Mouse (Mus musculus): ENCODE data around the gene Eif3a. TPM values are rescaled to one million over a fixed set of nuclear protein-coding genes. Genes with fewer than 3 reads are reported as not detected.

Gene Eif3a
- polyA plus RNA-seq, 1 experiment from 2014 or later, result 186 TPM

DNA sequence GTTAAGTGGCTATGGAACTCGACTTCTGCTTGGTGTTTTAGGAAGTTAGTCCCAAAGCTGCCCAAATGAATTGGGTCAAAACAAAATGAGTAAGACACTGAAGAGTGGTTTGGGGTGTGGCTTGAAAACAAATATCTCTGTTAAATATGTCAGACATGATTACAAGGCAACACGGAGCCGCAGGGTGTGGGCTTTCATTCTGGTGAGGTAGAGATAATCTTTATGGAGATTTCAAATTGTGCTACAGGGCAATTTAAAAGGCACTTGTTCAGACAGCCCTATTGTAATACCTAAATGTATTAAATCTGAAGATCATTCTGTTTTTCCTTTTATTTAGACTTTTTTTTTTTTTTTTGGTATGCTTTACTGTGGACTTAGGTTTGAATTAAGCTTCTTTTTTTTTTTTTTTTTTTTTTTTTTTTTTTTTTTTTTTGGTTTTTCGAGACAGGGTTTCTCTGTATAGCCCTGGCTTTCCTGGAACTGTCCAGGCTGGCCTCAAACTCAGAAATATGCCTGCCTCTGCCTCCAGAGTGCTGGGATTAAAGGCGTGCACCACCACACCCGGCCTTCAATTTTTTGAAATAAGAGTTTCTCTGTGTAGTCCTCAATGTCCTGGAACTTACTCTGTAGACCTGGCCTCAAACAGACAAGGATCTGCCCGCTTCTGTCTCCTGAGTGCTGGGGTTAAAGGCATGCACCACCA is 9.6 kb upstream of the Eif3a start:
- Histone ChIP-seq H3K36me3 (ENCODE audit: control insufficient read depth, insufficient read depth, low read length) (no peaks in the 10 kb centered on the region), H3K9ac (replicated peaks; ENCODE audit: low read depth, low read length) (no peak overlapping the region), H3K4me2 (replicated peaks; ENCODE audit: low read depth, low read length) (no peak overlapping the region), H3K27me3 (ENCODE audit: control insufficient read depth, insufficient read depth, low read length) (no peaks in the 10 kb centered on the region), H3K4me1 (ENCODE audit: control insufficient read depth, insufficient read depth, low read length) (no peaks in the 10 kb centered on the region), H3K9me3 (ENCODE audit: control insufficient read depth, low read depth, low read length) (no peaks in the 10 kb centered on the region), H3K27ac (ENCODE audit: low read length) (no peak overlapping the region), H3K4me3 (ENCODE audit: low read depth, low read length) (no peak overlapping the region)
- ATAC-seq (ENCODE audit: insufficient number of reproducible peaks, insufficient read depth, low FRiP score, low read depth), result no peak
- 68% methylated on average over 7 of the region's 7 CpGs for WGBS

GRCm38 (mm10) chr19:60797415-60797814 is 7.0 kb upstream of the Eif3a start:
- Histone ChIP-seq H3K27ac (ENCODE audit: low read length) (no peak overlapping the region), H3K4me1 (ENCODE audit: control insufficient read depth, insufficient read depth, low read length) (no peaks in the 10 kb centered on the region), H3K27me3 (ENCODE audit: control insufficient read depth, insufficient read depth, low read length) (no peaks in the 10 kb centered on the region), H3K4me2 (replicated peaks; ENCODE audit: low read depth, low read length) (no peak overlapping the region), H3K9me3 (ENCODE audit: control insufficient read depth, low read depth, low read length) (no peaks in the 10 kb centered on the region), H3K4me3 (ENCODE audit: low read depth, low read length) (no peak overlapping the region), H3K36me3 (ENCODE audit: control insufficient read depth, insufficient read depth, low read length) (no peaks in the 10 kb centered on the region), H3K9ac (replicated peaks; ENCODE audit: low read depth, low read length) (no peak overlapping the region)
- ATAC-seq (ENCODE audit: insufficient number of reproducible peaks, insufficient read depth, low FRiP score, low read depth), result no peak
- 84% methylated on average over 2 of the region's 2 CpGs for WGBS

GRCm38 (mm10) chr19:60795244-60795643 is 4.8 kb upstream of the Eif3a start:
- Histone ChIP-seq H3K4me2 (replicated peaks; ENCODE audit: low read depth, low read length) (no peak overlapping the region), H3K27me3 (ENCODE audit: control insufficient read depth, insufficient read depth, low read length) (no peaks in the 10 kb centered on the region), H3K9ac (replicated peaks; ENCODE audit: low read depth, low read length) (no peak overlapping the region), H3K4me3 (ENCODE audit: low read depth, low read length) (no peak overlapping the region), H3K9me3 (ENCODE audit: control insufficient read depth, low read depth, low read length) (no peaks in the 10 kb centered on the region), H3K4me1 (ENCODE audit: control insufficient read depth, insufficient read depth, low read length) (no peaks in the 10 kb centered on the region), H3K36me3 (ENCODE audit: control insufficient read depth, insufficient read depth, low read length) (no peaks in the 10 kb centered on the region), H3K27ac (ENCODE audit: low read length) (no peak overlapping the region)
- WGBS, result 89% methylated on average over 2 of the region's 2 CpGs
- no peak for ATAC-seq (ENCODE audit: insufficient number of reproducible peaks, insufficient read depth, low FRiP score, low read depth)

DNA sequence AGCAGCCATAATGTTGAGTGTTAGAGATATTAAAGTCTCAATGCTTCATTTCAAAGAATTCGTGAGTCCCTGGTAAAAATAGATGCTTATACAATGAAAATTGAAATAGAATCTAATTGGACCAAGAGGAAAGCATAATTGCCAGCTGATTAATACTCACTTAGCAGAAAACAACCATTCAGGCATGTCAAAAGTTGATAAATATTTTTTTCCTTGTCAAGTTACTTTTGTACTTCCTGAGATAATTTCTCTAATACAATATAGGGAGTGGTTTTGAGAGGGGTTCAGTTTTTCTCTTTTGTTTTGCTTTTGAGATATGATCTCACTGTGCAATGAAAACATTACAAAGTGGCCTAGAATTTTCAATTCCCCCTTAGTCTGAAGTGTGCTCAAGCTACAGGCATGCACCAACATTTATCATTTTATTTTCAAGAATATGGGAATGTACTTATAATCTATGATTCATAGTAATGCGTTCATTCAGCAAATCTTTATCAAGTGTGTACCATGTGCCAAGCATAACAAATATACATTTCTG is 2.8 kb upstream of the Eif3a start:
- 79% methylated on average over 2 of the region's 2 CpGs for WGBS
- Histone ChIP-seq H3K27me3 (ENCODE audit: control insufficient read depth, insufficient read depth, low read length) (no peaks in the 10 kb centered on the region), H3K4me1 (ENCODE audit: control insufficient read depth, insufficient read depth, low read length) (peaks cover 5% of the 10 kb centered on the region; the same call in 1 of the 2 replicates), H3K4me2 (replicated peaks; ENCODE audit: low read depth, low read length) (no peak overlapping the region), H3K36me3 (ENCODE audit: control insufficient read depth, insufficient read depth, low read length) (no peaks in the 10 kb centered on the region), H3K9me3 (ENCODE audit: control insufficient read depth, low read depth, low read length) (no peaks in the 10 kb centered on the region), H3K4me3 (ENCODE audit: low read depth, low read length) (no peak overlapping the region), H3K9ac (replicated peaks; ENCODE audit: low read depth, low read length) (no peak overlapping the region), H3K27ac (ENCODE audit: low read length) (no peak overlapping the region)
- no peak for ATAC-seq (ENCODE audit: insufficient number of reproducible peaks, insufficient read depth, low FRiP score, low read depth)

DNA sequence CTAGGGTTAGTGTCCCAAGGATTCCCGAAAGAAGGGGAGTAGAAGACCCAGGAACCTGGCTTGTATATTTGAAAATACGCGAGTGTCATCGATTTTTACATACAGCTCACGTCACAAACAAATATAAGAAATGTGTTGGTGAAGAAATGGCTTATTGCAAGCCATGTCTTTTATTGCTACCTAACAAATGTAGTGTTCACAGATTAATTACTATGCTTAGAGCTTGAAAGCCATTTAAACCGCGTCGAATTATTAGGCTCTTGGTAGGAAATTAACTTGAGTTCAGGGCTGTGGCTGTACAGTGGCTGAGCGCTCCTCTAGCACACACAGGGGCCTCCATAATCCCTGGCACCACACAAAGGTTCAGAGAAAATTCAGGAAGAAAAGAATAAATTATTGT is 706 bp upstream of the Eif3a start:
- H3K27me3 ChIP-seq (ENCODE audit: control insufficient read depth, insufficient read depth, low read length), result no peaks in the 10 kb centered on the region
- H3K36me3 ChIP-seq (ENCODE audit: control insufficient read depth, insufficient read depth, low read length), result no peaks in the 10 kb centered on the region
- peaks cover 6% of the 10 kb centered on the region for H3K4me1 ChIP-seq (ENCODE audit: control insufficient read depth, insufficient read depth, low read length)
- no peaks in the 10 kb centered on the region for H3K9me3 ChIP-seq (ENCODE audit: control insufficient read depth, low read depth, low read length)
- H3K4me3 ChIP-seq (ENCODE audit: low read depth, low read length), result peak overlapping the region; percentile 100
- peak overlapping the region; percentile 82 for H3K4me2 ChIP-seq (replicated peaks; ENCODE audit: low read depth, low read length)
- 17% methylated on average over 9 of the region's 9 CpGs for WGBS
- H3K27ac ChIP-seq (ENCODE audit: low read length), result peak overlapping the region; percentile 98
- ATAC-seq (ENCODE audit: insufficient number of reproducible peaks, insufficient read depth, low FRiP score, low read depth), result no peak
- peak overlapping the region; percentile 99 for H3K9ac ChIP-seq (replicated peaks; ENCODE audit: low read depth, low read length)

GRCm38 (mm10) chr19:60789919-60790506 is 445 bp downstream of the Eif3a start:
- no peaks in the 10 kb centered on the region for H3K36me3 ChIP-seq (ENCODE audit: control insufficient read depth, insufficient read depth, low read length)
- no peaks in the 10 kb centered on the region for H3K27me3 ChIP-seq (ENCODE audit: control insufficient read depth, insufficient read depth, low read length)
- H3K27ac ChIP-seq (ENCODE audit: low read length), result peak overlapping the region; percentile 98
- WGBS, result 0% methylated on average over 60 of the region's 60 CpGs
- peak overlapping the region; percentile 100 for H3K4me3 ChIP-seq (ENCODE audit: low read depth, low read length)
- H3K9me3 ChIP-seq (ENCODE audit: control insufficient read depth, low read depth, low read length), result no peaks in the 10 kb centered on the region
- ATAC-seq (ENCODE audit: insufficient number of reproducible peaks, insufficient read depth, low FRiP score, low read depth), result peak; percentile 64; the same call in 1 of the 2 replicates
- peak overlapping the region; percentile 99 for H3K9ac ChIP-seq (replicated peaks; ENCODE audit: low read depth, low read length)
- peaks cover 8% of the 10 kb centered on the region for H3K4me1 ChIP-seq (ENCODE audit: control insufficient read depth, insufficient read depth, low read length)
- peak overlapping the region; percentile 82 for H3K4me2 ChIP-seq (replicated peaks; ENCODE audit: low read depth, low read length)

DNA sequence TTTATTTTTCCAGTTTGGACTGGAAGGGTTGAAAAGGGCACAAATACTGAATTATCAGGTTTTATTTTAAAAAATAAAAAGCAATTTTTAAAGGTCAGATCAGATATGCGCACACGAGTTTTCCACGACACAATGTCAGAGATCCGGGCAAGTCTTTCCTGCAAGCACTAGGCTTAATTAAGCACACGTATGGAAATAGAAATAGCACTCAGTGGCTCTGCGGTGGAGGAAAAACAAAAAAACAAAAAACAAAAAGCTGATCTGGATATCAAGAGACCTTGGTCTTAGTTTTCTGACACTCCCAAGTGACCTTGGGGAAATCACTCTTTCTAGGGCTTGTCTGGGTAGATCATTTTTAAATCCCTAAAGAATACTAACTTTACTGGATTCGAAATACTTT is 1.0 kb downstream of the Eif3a start:
- Histone ChIP-seq H3K9ac (replicated peaks; ENCODE audit: low read depth, low read length) (peak overlapping the region; percentile 99), H3K4me3 (ENCODE audit: low read depth, low read length) (peak overlapping the region; percentile 100), H3K4me2 (replicated peaks; ENCODE audit: low read depth, low read length) (peak overlapping the region; percentile 82), H3K27ac (ENCODE audit: low read length) (peak overlapping the region; percentile 98; the same call in 1 of the 2 replicates), H3K36me3 (ENCODE audit: control insufficient read depth, insufficient read depth, low read length) (no peaks in the 10 kb centered on the region), H3K9me3 (ENCODE audit: control insufficient read depth, low read depth, low read length) (no peaks in the 10 kb centered on the region), H3K27me3 (ENCODE audit: control insufficient read depth, insufficient read depth, low read length) (no peaks in the 10 kb centered on the region), H3K4me1 (ENCODE audit: control insufficient read depth, insufficient read depth, low read length) (peaks cover 10% of the 10 kb centered on the region)
- under 1% methylated on average over 7 of the region's 7 CpGs for WGBS
- no peak for ATAC-seq (ENCODE audit: insufficient number of reproducible peaks, insufficient read depth, low FRiP score, low read depth)

GRCm38 (mm10) chr19:60788214-60788960 is 2.1 kb downstream of the Eif3a start:
- H3K9me3 ChIP-seq (ENCODE audit: control insufficient read depth, low read depth, low read length), result no peaks in the 10 kb centered on the region
- peaks cover 11% of the 10 kb centered on the region for H3K4me1 ChIP-seq (ENCODE audit: control insufficient read depth, insufficient read depth, low read length)
- H3K9ac ChIP-seq (replicated peaks; ENCODE audit: low read depth, low read length), result peak overlapping the region; percentile 99; the same call in 1 of the 2 replicates
- no peaks in the 10 kb centered on the region for H3K27me3 ChIP-seq (ENCODE audit: control insufficient read depth, insufficient read depth, low read length)
- no peaks in the 10 kb centered on the region for H3K36me3 ChIP-seq (ENCODE audit: control insufficient read depth, insufficient read depth, low read length)
- H3K27ac ChIP-seq (ENCODE audit: low read length), result no peak overlapping the region
- peak overlapping the region; percentile 82 for H3K4me2 ChIP-seq (replicated peaks; ENCODE audit: low read depth, low read length)
- peak overlapping the region; percentile 100 for H3K4me3 ChIP-seq (ENCODE audit: low read depth, low read length)
- no peak for ATAC-seq (ENCODE audit: insufficient number of reproducible peaks, insufficient read depth, low FRiP score, low read depth)
- 29% methylated on average over 6 of the region's 6 CpGs for WGBS

All from stomach, embryonic 14.5 days (tissue).